ENCODE assay signal across 23 mouse cellular contexts in the genomic region with DNA sequence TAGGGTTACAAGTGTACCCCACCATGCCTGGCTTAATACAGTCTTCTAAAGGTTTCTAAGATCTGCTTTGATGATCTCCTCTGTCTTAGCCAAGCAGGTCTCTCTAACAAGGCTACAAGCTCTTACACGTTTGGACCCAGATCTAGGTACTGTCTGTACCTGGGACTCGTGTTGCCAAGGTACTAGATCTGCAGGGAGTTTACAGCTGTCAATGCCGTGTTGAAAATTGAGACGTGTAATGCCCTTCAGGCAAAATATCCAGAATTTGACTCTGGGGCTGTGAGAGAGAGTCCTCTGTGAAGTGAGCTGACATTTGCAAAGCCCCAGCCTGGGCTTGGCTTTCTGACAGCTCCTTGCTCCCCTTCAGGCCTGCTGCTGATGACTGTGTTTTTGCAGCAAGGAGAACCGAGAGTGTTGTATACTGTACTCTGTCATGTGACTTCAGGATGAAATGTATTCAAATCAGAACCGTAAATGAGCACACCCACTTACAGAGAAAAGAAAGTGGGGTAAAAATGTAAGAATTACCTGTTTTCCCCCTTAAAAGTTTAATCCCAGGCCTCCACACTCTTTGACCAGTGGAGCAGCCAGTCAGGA. TPM values are rescaled to one million over a fixed set of nuclear protein-coding genes. Genes with fewer than 3 reads are reported as not detected.
A peak's percentile ranks its signal among the peaks of the same experiment; 100 is the strongest.
DNase-seq lines count a peak whose midpoint lies in the region; ATAC-seq and TF ChIP-seq lines count a peak whose summit lies in the region.
"Had no signal": no experiment of that assay in that cellular context is flagged by ENCODE, and none has a peak within 500 bp of the region (broad histone marks: within the 10 kb centered on the region; RNA-seq: fewer than 3 reads in every experiment).

No protein-coding gene starts in this region.

- H3K9ac ChIP-seq in liver, embryonic 11.5 days (ENCODE audit: low read depth, low read length), result no peak overlapping the region
- no peak overlapping the region for H3K9ac ChIP-seq in liver, embryonic 13.5 days
- H3K9ac ChIP-seq in heart, adult 2 months (ENCODE audit: low read depth, low read length), result no peak overlapping the region
- H3K9ac ChIP-seq: forebrain, embryonic 12.5 days; neural tube, embryonic 15.5 days had no signal

- no peak for TF ChIP-seq EP300 in heart, adult 2 months (IDR thresholded peaks at IDR 0.05; ENCODE audit: insufficient read depth, low read depth, low read length)

- H3K9me3 ChIP-seq in liver, embryonic 11.5 days (ENCODE audit: control insufficient read depth, low read length), result no peaks in the 10 kb centered on the region
- no peaks in the 10 kb centered on the region for H3K9me3 ChIP-seq in liver, embryonic 13.5 days (replicated peaks)
- no peaks in the 10 kb centered on the region for H3K9me3 ChIP-seq in heart, embryonic 10.5 days
- H3K9me3 ChIP-seq: forebrain, embryonic 12.5 days; hindbrain, embryonic 10.5 days; neural tube, embryonic 15.5 days had no signal

- peak overlapping the region; percentile 49 for H3K27ac ChIP-seq in liver, embryonic 11.5 days (ENCODE audit: low read depth, low read length)
- H3K27ac ChIP-seq in brown adipose tissue, adult 24 weeks (replicated peaks; ENCODE audit: low read depth, low read length), result peak overlapping the region; percentile 52; the same call in 1 of the 2 replicates
- peak overlapping the region; percentile 54 for H3K27ac ChIP-seq in liver, embryonic 13.5 days
- H3K27ac ChIP-seq in small intestine, adult 2 months (ENCODE audit: insufficient read depth, low read depth, low read length), result peak overlapping the region; percentile 34; the same call in 1 of the 2 replicates
- H3K27ac ChIP-seq in thymus, adult 2 months (ENCODE audit: control insufficient read depth, insufficient read depth, low read length), result no peak overlapping the region
- no peak overlapping the region for H3K27ac ChIP-seq in heart, adult 2 months
- H3K27ac ChIP-seq in heart, embryonic 10.5 days, result no peak overlapping the region
- H3K27ac ChIP-seq: forebrain, embryonic 12.5 days; hindbrain, embryonic 10.5 days; hindbrain, postnatal 0 days; left cerebral cortex, adult 2 months; neural tube, embryonic 15.5 days had no signal

- no peaks in the 10 kb centered on the region for H3K79me2 ChIP-seq in heart, adult 2 months (replicated peaks; ENCODE audit: control insufficient read depth, insufficient read depth, low read length)

- H3K4me3 ChIP-seq in liver, embryonic 11.5 days (ENCODE audit: low read depth, low read length), result no peak overlapping the region
- H3K4me3 ChIP-seq in brown adipose tissue, adult 24 weeks (ENCODE audit: insufficient read depth, low read depth, low read length), result no peak overlapping the region
- no peak overlapping the region for H3K4me3 ChIP-seq in liver, embryonic 13.5 days (replicated peaks)
- no peak overlapping the region for H3K4me3 ChIP-seq in small intestine, adult 2 months (ENCODE audit: low read depth, low read length)
- no peak overlapping the region for H3K4me3 ChIP-seq in thymus, adult 2 months (ENCODE audit: control insufficient read depth, insufficient read depth, low read length)
- H3K4me3 ChIP-seq in heart, adult 2 months, result no peak overlapping the region
- no peak overlapping the region for H3K4me3 ChIP-seq in heart, embryonic 10.5 days
- H3K4me3 ChIP-seq: forebrain, embryonic 12.5 days; hindbrain, embryonic 10.5 days; left cerebral cortex, adult 2 months; neural tube, embryonic 15.5 days had no signal

- no peaks in the 10 kb centered on the region for H3K36me3 ChIP-seq in liver, embryonic 11.5 days (ENCODE audit: control insufficient read depth, insufficient read depth, low read length)
- H3K36me3 ChIP-seq in liver, embryonic 13.5 days, result no peaks in the 10 kb centered on the region
- H3K36me3 ChIP-seq in small intestine, adult 2 months (ENCODE audit: control insufficient read depth, insufficient read depth, low read length), result no peaks in the 10 kb centered on the region
- no peaks in the 10 kb centered on the region for H3K36me3 ChIP-seq in thymus, adult 2 months (ENCODE audit: control insufficient read depth, insufficient read depth, low read length)
- H3K36me3 ChIP-seq in heart, adult 2 months (ENCODE audit: control insufficient read depth, insufficient read depth, low read length), result no peaks in the 10 kb centered on the region
- H3K36me3 ChIP-seq in heart, embryonic 10.5 days, result no peaks in the 10 kb centered on the region
- H3K36me3 ChIP-seq: forebrain, embryonic 12.5 days; hindbrain, embryonic 10.5 days; neural tube, embryonic 15.5 days had no signal

- intact Hi-C loops in heart, adult 2 months (cut with DNase I), result loop anchor here (10.0 kb wide), 1 partner anchor 721 kb away; no protein-coding TSS in a partner anchor

- 71% methylated on average over 6 of the region's 6 CpGs for WGBS in liver, embryonic 11.5 days
- WGBS in liver, embryonic 13.5 days (ENCODE audit: insufficient replicate concordance), result 74% methylated on average over 6 of the region's 6 CpGs
- WGBS in small intestine, adult 2 months, result 67% methylated on average over 6 of the region's 6 CpGs
- 85% methylated on average over 6 of the region's 6 CpGs for WGBS in thymus, adult 2 months
- WGBS in heart, adult 2 months, result 79% methylated on average over 6 of the region's 6 CpGs
- WGBS in heart, embryonic 10.5 days, result 81% methylated on average over 6 of the region's 6 CpGs

- no peaks in the 10 kb centered on the region for H3K27me3 ChIP-seq in liver, embryonic 11.5 days (replicated peaks; ENCODE audit: control insufficient read depth, insufficient read depth, low read length)
- H3K27me3 ChIP-seq in liver, embryonic 13.5 days, result no peaks in the 10 kb centered on the region
- H3K27me3 ChIP-seq in small intestine, adult 2 months (ENCODE audit: control insufficient read depth, insufficient read depth, low read length), result no peaks in the 10 kb centered on the region
- no peaks in the 10 kb centered on the region for H3K27me3 ChIP-seq in thymus, adult 2 months (ENCODE audit: control insufficient read depth, insufficient read depth, low read length)
- H3K27me3 ChIP-seq in heart, adult 2 months (ENCODE audit: control insufficient read depth, insufficient read depth, low read length), result no peaks in the 10 kb centered on the region
- H3K27me3 ChIP-seq in heart, embryonic 10.5 days (ENCODE audit: insufficient read depth, poor library complexity, severe bottlenecking), result no peaks in the 10 kb centered on the region
- H3K27me3 ChIP-seq: forebrain, embryonic 12.5 days; neural tube, embryonic 15.5 days had no signal

- peaks cover 26% of the 10 kb centered on the region for H3K4me1 ChIP-seq in liver, embryonic 11.5 days (replicated peaks; ENCODE audit: control insufficient read depth, insufficient read depth, low read length)
- peaks cover 12% of the 10 kb centered on the region for H3K4me1 ChIP-seq in brown adipose tissue, adult 24 weeks (ENCODE audit: control insufficient read depth, insufficient read depth, insufficient read length, low read length)
- peaks cover 46% of the 10 kb centered on the region for H3K4me1 ChIP-seq in liver, embryonic 13.5 days (replicated peaks)
- peaks cover 8% of the 10 kb centered on the region; the same call in 1 of the 2 replicates for H3K4me1 ChIP-seq in small intestine, adult 2 months (ENCODE audit: control insufficient read depth, insufficient read depth, insufficient read length, low read length)
- peaks cover 4% of the 10 kb centered on the region; the same call in 1 of the 2 replicates for H3K4me1 ChIP-seq in thymus, adult 2 months (replicated peaks; ENCODE audit: control insufficient read depth, insufficient read depth, low read length)
- peaks cover 2% of the 10 kb centered on the region; the same call in 1 of the 2 replicates for H3K4me1 ChIP-seq in heart, adult 2 months (ENCODE audit: control insufficient read depth, insufficient read depth, low read length)
- peaks cover 3% of the 10 kb centered on the region; the same call in 1 of the 2 replicates for H3K4me1 ChIP-seq in heart, embryonic 10.5 days

- TF ChIP-seq CTCF in small intestine, adult 2 months (IDR thresholded peaks at IDR 0.05; ENCODE audit: extremely low read depth, insufficient read length, insufficient replicate concordance, low read depth, low read length), result no peak
- TF ChIP-seq CTCF in thymus, adult 2 months (IDR thresholded peaks at IDR 0.05; ENCODE audit: borderline replicate concordance, control insufficient read depth, extremely low read depth, insufficient read depth, low read length, poor library complexity), result no peak
- no peak for TF ChIP-seq CTCF in heart, adult 2 months (IDR thresholded peaks at IDR 0.05)

- DNase-seq in liver, embryonic 11.5 days (ENCODE audit: low spot score), result no peak
- DNase-seq in liver, result no peak
- DNase-seq in liver, embryonic 13.5 days, result no peak
- no peak for DNase-seq in thymus, adult 2 months
- no peak for DNase-seq in heart, adult 2 months
- DNase-seq in heart, embryonic 10.5 days (ENCODE audit: low spot score), result no peak
- DNase-seq: cerebellum, adult 11-12 months; cerebellum, postnatal 25 days; embryo, embryonic 11 days; gastrocnemius, postnatal 14 days; kidney, postnatal 14 days; left cerebral cortex, postnatal 4 days; midbrain, embryonic 14.5 days; right cerebral cortex, postnatal 25 days; thymus, postnatal 36 days had no signal

- no peak for TF ChIP-seq POLR2A in small intestine, adult 2 months (IDR thresholded peaks at IDR 0.05; ENCODE audit: low read depth, low read length)
- no peak for TF ChIP-seq POLR2A in thymus, adult 2 months (IDR thresholded peaks at IDR 0.05; ENCODE audit: control insufficient read depth, extremely low read depth, insufficient read depth, low read length, poor library complexity)
- TF ChIP-seq POLR2A in heart, adult 2 months (IDR thresholded peaks at IDR 0.05; ENCODE audit: insufficient read depth, low read depth, low read length), result no peak

- H3K4me2 ChIP-seq in liver, embryonic 11.5 days, result no peak overlapping the region
- no peak overlapping the region for H3K4me2 ChIP-seq in liver, embryonic 13.5 days
- H3K4me2 ChIP-seq: forebrain, embryonic 12.5 days; neural tube, embryonic 15.5 days had no signal

- ATAC-seq in liver, embryonic 11.5 days (replicated peaks; ENCODE audit: low FRiP score), result no peak
- no peak for ATAC-seq in liver, embryonic 13.5 days (ENCODE audit: low read depth)
- ATAC-seq: hindbrain, postnatal 0 days; lung, postnatal 0 days had no signal

RNA-seq across cellular contexts. Expression of gene Ric1, which starts 26.0 kb away (rescaled TPM):
- polyA plus RNA-seq in liver, embryonic 11.5 days (2014; fragmentation: Nextera tagmentation; extraction: Ambion mirVana), result 7.6 and 8.0 TPM in 2 replicates
- 21.6 and 23.3 TPM in 2 replicates for polyA plus RNA-seq in brown adipose tissue, adult 24 weeks (2012; ENCODE audit: insufficient read depth, insufficient read length, missing spikeins)
- 3.4 and 3.6 TPM in 2 replicates for polyA plus RNA-seq in liver, embryonic 13.5 days (2015; fragmentation: Nextera tagmentation; extraction: Ambion mirVana)
- 4.1 and 6.7 TPM in 2 replicates for polyA plus RNA-seq in small intestine, adult 2 months (2012; rRNA removed)
- 19.4 and 21.1 TPM in 2 replicates for polyA plus RNA-seq in thymus, adult 2 months (2012; rRNA removed)
- 10 to 100 TPM; 16.9 to 20.6 TPM for total RNA-seq in heart, adult 2 months (2021)
- 9.2 and 15.0 TPM in 2 replicates for polyA plus RNA-seq in heart, adult 2 months (2012; rRNA removed)
- polyA plus RNA-seq in heart, embryonic 10.5 days (2016; fragmentation: Nextera tagmentation; extraction: Ambion mirVana), result 6.6 and 8.9 TPM in 2 replicates

Comparison
In these comparisons a context has a peak if more than half of its experiments do, and no peak if none do; other contexts are left out.
1. H3K27ac ChIP-seq: peak in liver, embryonic 11.5 days (single experiment), brown adipose tissue, adult 24 weeks (single experiment), liver, embryonic 13.5 days (single experiment) and small intestine, adult 2 months (single experiment); none in thymus, adult 2 months (single experiment), heart, adult 2 months (single experiment) and heart, embryonic 10.5 days (single experiment).